Mouse (Mus musculus) intestine, postnatal 0 days (tissue): ENCODE results near the gene Kcnb1. TPM values are rescaled to one million over a fixed set of nuclear protein-coding genes. Genes with fewer than 3 reads are reported as not detected.

ENCODE experiments used
- ATAC-seq: fragments of 200-750 bp; cut with Nextera tagmentation; 2 replicates; pipeline ENCODE4 v1.8.0; 2017; ENCODE audit warnings: mild to moderate bottlenecking, moderate TSS enrichment, moderate library complexity
- H3K27ac ChIP-seq: fragments of 300-500 bp; sonication (generic); 2 replicates; pipeline ENCODE4 v1.5.1; 2014; ENCODE audit warnings: mild to moderate bottlenecking, low read depth, low read length, moderate library complexity
- H3K27me3 ChIP-seq: fragments of 300-500 bp; sonication (generic); replicated peaks from 2 replicates; pipeline ENCODE4 v1.6.1; 2014; ENCODE audit warnings: low read length, mixed read lengths; ENCODE audit not compliant: control insufficient read depth, insufficient read depth
- H3K36me3 ChIP-seq: fragments of 300-500 bp; sonication (generic); 2 replicates; pipeline ENCODE4 v1.6.1; 2014; ENCODE audit warnings: mild to moderate bottlenecking, moderate library complexity; ENCODE audit not compliant: control insufficient read depth, insufficient read depth
- H3K4me1 ChIP-seq: fragments of 300-500 bp; sonication (generic); replicated peaks from 2 replicates; pipeline ENCODE4 v1.6.1; 2014; ENCODE audit warnings: antibody characterized with exemption, low read length, mixed read lengths; ENCODE audit not compliant: control insufficient read depth, insufficient read depth
- H3K4me2 ChIP-seq: fragments of 300-500 bp; sonication (generic); replicated peaks from 2 replicates; pipeline ENCODE4 v1.6.1; 2014; ENCODE audit warnings: low read depth, mild to moderate bottlenecking, moderate library complexity
- H3K4me3 ChIP-seq: fragments of 300-500 bp; sonication (generic); 2 replicates; pipeline ENCODE4 v1.5.1; 2014; ENCODE audit warnings: low read depth, low read length
- H3K9ac ChIP-seq: fragments of 300-500 bp; sonication (generic); 2 replicates; pipeline ENCODE4 v1.6.1; 2014; ENCODE audit warnings: mild to moderate bottlenecking, low read depth, low read length
- H3K9me3 ChIP-seq: fragments of 300-500 bp; sonication (generic); 2 replicates; pipeline ENCODE4 v1.6.1; 2016; ENCODE audit warnings: mixed run types; ENCODE audit not compliant: control insufficient read depth
- CTCF ChIP-seq: sonication (generic); IDR thresholded peaks from 2 replicates; pipeline ENCODE4 v1.5.1; 2016; ENCODE audit warnings: low read depth, mild to moderate bottlenecking, control low read depth, antibody characterized with exemption, moderate library complexity
- WGBS: fragments of 180-500 bp; shearing (Covaris S2); extraction: QIAGEN DNeasy Blood & Tissue Kit; methylation state at CpG from one replicate; pipeline ENCODE4 v1.1.7; 2014; 5-methylcytosine and 5-hydroxymethylcytosine counted together
- polyA plus RNA-seq: library from polyadenylated mRNA; unstranded; fragments of >200 nt; fragmentation: Nextera tagmentation; extraction: Ambion mirVana; gene quantifications from 2 replicates; pipeline ENCODE4 v1.2.1, GENCODE M21; 2015

Gene Kcnb1
- polyA plus RNA-seq, 1 experiment from 2014 or later, result 1.1 TPM

DNA sequence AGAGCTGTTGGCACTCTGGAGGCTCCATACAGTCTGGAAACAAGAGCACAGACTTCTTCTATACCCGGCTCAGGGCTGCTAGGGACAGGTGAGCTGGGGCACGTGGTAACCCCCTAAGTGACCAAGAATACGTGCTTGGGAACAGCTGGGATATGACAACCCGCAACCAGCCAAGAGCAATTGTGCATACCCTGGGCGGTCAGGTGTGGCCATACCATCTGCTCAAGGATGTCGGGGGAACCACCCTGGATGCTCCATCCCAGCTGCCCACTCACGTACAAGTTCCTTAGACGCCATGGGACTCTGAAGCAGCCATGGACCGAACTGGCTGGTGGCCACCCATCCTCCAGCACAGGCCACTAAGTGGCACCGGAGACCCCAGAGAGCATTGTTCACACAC lies 26.8 kb downstream of the Kcnb1 start:
- WGBS, result 95% methylated on average over 10 of the region's 10 CpGs
- Histone ChIP-seq H3K4me1 (peaks cover 7% of the 10 kb centered on the region), H3K4me2 (no peak overlapping the region), H3K27ac (no peak overlapping the region), H3K4me3 (no peak overlapping the region), H3K9me3 (no peaks in the 10 kb centered on the region), H3K27me3 (no peaks in the 10 kb centered on the region), H3K36me3 (no peaks in the 10 kb centered on the region), H3K9ac (no peak overlapping the region)
- no peak for TF ChIP-seq CTCF
- ATAC-seq, result no peak

DNA sequence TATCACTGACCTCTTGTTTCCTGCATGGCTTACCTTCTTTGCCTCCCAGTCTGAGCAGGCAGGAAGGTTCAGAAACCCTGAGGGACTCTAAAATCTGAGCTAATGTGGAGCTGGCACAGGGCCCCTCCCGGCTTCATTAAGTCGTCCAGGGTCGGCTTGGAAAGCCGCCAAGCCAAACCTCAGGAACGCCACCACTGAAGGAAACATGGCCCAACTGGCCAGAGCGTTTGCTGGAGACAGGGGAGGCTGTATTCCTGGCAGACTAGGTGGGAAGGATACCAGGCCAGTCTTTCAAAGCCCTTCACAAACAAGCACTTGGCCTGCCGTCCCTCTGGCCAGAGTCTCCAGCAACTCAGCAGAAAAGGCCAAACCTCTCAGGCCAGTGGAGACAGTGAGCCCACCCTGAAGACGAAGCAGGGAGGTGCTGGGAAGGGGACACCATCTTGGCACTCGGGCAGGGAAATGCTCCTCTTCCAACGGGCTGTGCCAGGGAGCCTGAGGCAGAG lies 27.4 kb downstream of the Kcnb1 start:
- no peak overlapping the region for H3K9ac ChIP-seq
- H3K36me3 ChIP-seq, result no peaks in the 10 kb centered on the region
- no peak for ATAC-seq
- no peak overlapping the region for H3K4me3 ChIP-seq
- no peak overlapping the region for H3K27ac ChIP-seq
- WGBS, result 53% methylated on average over 10 of the region's 10 CpGs
- H3K4me2 ChIP-seq, result no peak overlapping the region
- TF ChIP-seq CTCF, result no peak
- H3K4me1 ChIP-seq, result peaks cover 7% of the 10 kb centered on the region
- H3K9me3 ChIP-seq, result no peaks in the 10 kb centered on the region
- no peaks in the 10 kb centered on the region for H3K27me3 ChIP-seq

DNA sequence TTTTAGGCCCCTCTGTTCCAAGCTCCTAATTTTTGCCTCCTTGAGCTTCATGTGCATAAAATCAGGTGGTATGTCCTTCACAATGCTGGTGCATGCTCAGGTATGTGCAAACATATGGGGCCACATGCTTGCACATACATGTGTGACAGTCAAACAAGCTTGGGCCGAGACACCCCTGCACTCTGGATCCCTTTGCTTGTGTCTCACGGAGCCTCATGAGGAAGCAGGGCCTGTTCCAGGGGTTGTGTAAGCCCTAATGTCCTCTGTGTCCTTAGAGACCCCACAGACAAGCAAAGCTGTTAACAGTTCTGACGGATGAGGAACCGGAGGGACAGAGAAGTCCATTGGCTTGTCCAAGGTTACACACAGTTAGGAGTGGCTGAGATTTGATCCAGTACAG lies 30.2 kb downstream of the Kcnb1 start:
- H3K4me3 ChIP-seq, result no peak overlapping the region
- ATAC-seq, result no peak
- no peak for TF ChIP-seq CTCF
- H3K27ac ChIP-seq, result no peak overlapping the region
- no peaks in the 10 kb centered on the region for H3K27me3 ChIP-seq
- H3K9ac ChIP-seq, result no peak overlapping the region
- H3K4me1 ChIP-seq, result no peaks in the 10 kb centered on the region; the same call in 1 of the 2 replicates
- H3K9me3 ChIP-seq, result no peaks in the 10 kb centered on the region
- WGBS, result 89% methylated on average over 4 of the region's 4 CpGs
- H3K36me3 ChIP-seq, result no peaks in the 10 kb centered on the region
- H3K4me2 ChIP-seq, result no peak overlapping the region

DNA sequence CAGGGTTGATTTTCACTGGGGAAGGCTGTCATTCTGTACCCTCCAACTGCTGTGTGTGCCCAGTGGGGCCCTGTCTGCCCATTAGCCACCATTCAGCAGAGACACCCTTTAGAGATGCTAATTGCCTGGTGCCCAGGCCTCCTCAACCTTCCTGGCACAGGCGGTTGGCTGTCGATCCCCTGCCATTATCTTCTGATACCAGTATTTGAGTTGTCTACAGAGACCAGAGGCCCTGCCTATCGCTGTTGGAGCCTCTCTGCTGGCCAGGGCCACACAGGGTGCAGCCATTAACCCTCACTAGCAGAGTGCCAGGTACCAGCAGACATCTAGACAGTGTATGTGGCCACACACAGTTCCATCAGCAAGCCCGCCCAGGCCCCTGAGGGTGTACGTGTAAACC lies 31.2 kb downstream of the Kcnb1 start:
- Histone ChIP-seq H3K9me3 (no peaks in the 10 kb centered on the region), H3K4me2 (no peak overlapping the region), H3K4me1 (no peaks in the 10 kb centered on the region), H3K4me3 (no peak overlapping the region), H3K9ac (no peak overlapping the region), H3K27ac (no peak overlapping the region), H3K36me3 (no peaks in the 10 kb centered on the region), H3K27me3 (no peaks in the 10 kb centered on the region)
- ATAC-seq, result no peak
- WGBS, result 71% methylated on average over 5 of the region's 5 CpGs
- TF ChIP-seq CTCF, result no peak

DNA sequence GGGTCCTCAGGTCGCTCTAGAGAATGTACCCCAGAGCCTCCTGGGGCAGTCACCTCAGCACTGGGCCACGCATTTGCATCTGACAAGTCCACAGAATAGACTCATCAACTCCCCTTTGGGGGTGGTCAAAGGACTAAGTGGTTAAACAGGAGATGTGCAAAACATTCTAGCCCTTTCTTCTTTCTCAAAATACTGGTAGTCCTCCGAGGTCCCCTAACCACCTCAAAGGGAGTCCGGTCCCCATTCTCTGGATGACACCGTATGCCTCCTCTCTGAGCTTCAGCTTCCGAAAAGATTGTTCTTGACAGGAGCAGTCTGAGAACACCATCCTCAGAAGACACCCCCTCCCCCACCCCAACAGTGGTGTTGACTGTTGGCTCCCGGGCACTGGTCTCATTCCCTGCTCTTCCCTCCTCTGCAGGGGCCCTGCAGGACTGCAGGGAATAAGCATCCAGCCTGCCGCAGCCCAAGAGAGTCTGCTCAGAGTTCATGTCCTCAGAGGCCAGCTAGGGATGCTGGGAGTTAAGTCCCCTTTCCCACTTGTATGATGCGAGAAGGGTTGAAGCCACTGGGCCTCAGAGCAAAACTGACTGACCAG lies 33.7 kb downstream of the Kcnb1 start:
- H3K27me3 ChIP-seq, result no peaks in the 10 kb centered on the region
- H3K36me3 ChIP-seq, result no peaks in the 10 kb centered on the region
- H3K9ac ChIP-seq, result no peak overlapping the region
- no peak for ATAC-seq
- no peak overlapping the region for H3K4me2 ChIP-seq
- peak; percentile 29 for TF ChIP-seq CTCF
- H3K27ac ChIP-seq, result peak overlapping the region; percentile 35; the same call in 1 of the 2 replicates
- no peak overlapping the region for H3K4me3 ChIP-seq
- H3K9me3 ChIP-seq, result no peaks in the 10 kb centered on the region
- WGBS, result 53% methylated on average over 9 of the region's 9 CpGs
- no peaks in the 10 kb centered on the region for H3K4me1 ChIP-seq

DNA sequence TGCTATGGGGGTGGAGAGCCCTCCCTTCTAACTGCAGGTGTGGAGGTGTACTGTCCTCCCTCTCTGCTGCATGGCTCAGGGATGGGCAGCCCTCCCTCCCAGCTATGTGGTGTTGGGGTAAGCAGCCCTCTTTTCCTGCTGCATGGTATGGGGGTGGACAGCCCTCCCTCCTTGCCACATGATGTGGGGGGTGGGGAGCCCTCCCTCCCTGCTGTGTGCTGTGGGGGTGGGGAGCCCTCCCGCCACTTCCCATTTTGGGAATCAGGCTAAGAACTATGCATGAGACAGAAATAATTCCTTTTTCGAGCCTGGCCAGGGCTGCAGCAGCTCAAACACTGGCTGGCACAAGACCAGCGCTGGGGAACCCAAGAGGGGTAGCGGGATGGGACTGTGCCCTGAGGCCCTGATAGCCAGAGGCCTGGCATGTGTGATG lies 34.4 kb downstream of the Kcnb1 start:
- peak; percentile 25; the same call in 1 of the 2 replicates for ATAC-seq
- Histone ChIP-seq H3K4me2 (no peak overlapping the region), H3K4me3 (no peak overlapping the region), H3K9ac (no peak overlapping the region), H3K9me3 (no peaks in the 10 kb centered on the region), H3K36me3 (no peaks in the 10 kb centered on the region), H3K27ac (no peak overlapping the region), H3K4me1 (no peaks in the 10 kb centered on the region), H3K27me3 (no peaks in the 10 kb centered on the region)
- 45% methylated on average over 4 of the region's 4 CpGs for WGBS
- no peak for TF ChIP-seq CTCF
